Mouse (Mus musculus) ovary, adult 10 weeks (tissue): ENCODE results near the gene Lrp1. TPM values are rescaled to one million over a fixed set of nuclear protein-coding genes. Genes with fewer than 3 reads are reported as not detected.

Experiments
- polyA plus RNA-seq: library from polyadenylated mRNA; stranded (reverse); fragments of 350-450 nt; fragmentation: Illumina TruSeq; extraction: RNeasy Lipid Tissue Mini Kit (QIAGEN cat#74804); gene quantifications from one replicate; pipeline ENCODE4 v1.2.3, GENCODE M21; 2014

Lrp1 gene
- polyA plus RNA-seq = 12.3 TPM

GRCm38 (mm10) chr10:127620406-127621190, at the start of gene Lrp1:
Gene Lrp1, minus strand, starts transcription at chr10:127621148.

GRCm38 (mm10) chr10:127668093-127669050, 47.4 kb upstream of the Lrp1 start, which contains the start of gene Nab2:
Gene Nab2, minus strand, starts transcription at chr10:127668568.

GRCm38 (mm10) chr10:127666501-127667268, 45.7 kb upstream of the Lrp1 start, which contains the start of gene Nemp1:
Gene Nemp1, plus strand, starts transcription at chr10:127666901.

GRCm38 (mm10) chr10:127642772-127643552, 22.0 kb upstream of the Lrp1 start, which contains the start of gene Stat6:
Gene Stat6, plus strand, starts transcription at chr10:127642986.

GRCm38 (mm10) chr10:127534036-127534928, 86.7 kb downstream of the Lrp1 start, which contains the start of gene Nxph4:
Gene Nxph4, minus strand, starts transcription at chr10:127534559.

GRCm38 (mm10) chr10:127522088-127522581, 98.8 kb downstream of the Lrp1 start, which contains the start of gene Shmt2:
Gene Shmt2, minus strand, starts transcription at chr10:127522444.

GRCm38 (mm10) chr10:127514764-127515163, 106.2 kb downstream of the Lrp1 start, which contains the start of gene Ndufa4l2:
Gene Ndufa4l2, plus strand, starts transcription at chr10:127514967.

GRCm38 (mm10) chr10:127500894-127501893, 119.8 kb downstream of the Lrp1 start, which contains the start of gene Stac3:
Gene Stac3, plus strand, starts transcription at chr10:127501686.

Other genes with a start within 250 kb of the Lrp1 start
- 379 TPM for gene R3hdm2, start 240.8 kb downstream of the Lrp1 start, polyA plus RNA-seq
- not detected for gene Stac3, start 119.5 kb downstream of the Lrp1 start, polyA plus RNA-seq
- not detected for gene Ndufa4l2, start 106.2 kb downstream of the Lrp1 start, polyA plus RNA-seq
- gene Shmt2, start 98.7 kb downstream of the Lrp1 start, polyA plus RNA-seq = 2.8 TPM
- not detected for gene Nxph4, start 86.6 kb downstream of the Lrp1 start, polyA plus RNA-seq
- 22.9 TPM for gene Stat6, start 21.8 kb upstream of the Lrp1 start, polyA plus RNA-seq
- gene Nemp1, start 45.8 kb upstream of the Lrp1 start, polyA plus RNA-seq = 19.4 TPM
- 3.2 TPM for gene Nab2, start 47.4 kb upstream of the Lrp1 start, polyA plus RNA-seq
- gene Myo1a, start 84.0 kb upstream of the Lrp1 start, polyA plus RNA-seq = 0.17 TPM
- not detected for gene Tac2, start 103.3 kb upstream of the Lrp1 start, polyA plus RNA-seq
- gene Zbtb39, start 118.4 kb upstream of the Lrp1 start, polyA plus RNA-seq = 4.6 TPM
- gene Gpr182, start 130.6 kb upstream of the Lrp1 start, polyA plus RNA-seq = 0.71 TPM
- 1.4 TPM for gene Rdh1, start 138.6 kb upstream of the Lrp1 start, polyA plus RNA-seq
- gene Rdh16f1, start 138.6 kb upstream of the Lrp1 start, polyA plus RNA-seq = not detected
- gene Rdh9, start 155.2 kb upstream of the Lrp1 start, polyA plus RNA-seq = 4.1 TPM
- gene Rdh16, start 180.0 kb upstream of the Lrp1 start, polyA plus RNA-seq = 0.14 TPM
- gene Rdh19, start 228.8 kb upstream of the Lrp1 start, polyA plus RNA-seq = not detected
- not detected for gene Rdh16f2, start 245.3 kb upstream of the Lrp1 start, polyA plus RNA-seq